Mouse (Mus musculus): ENCODE data around the gene Tmem170b.

DNA sequence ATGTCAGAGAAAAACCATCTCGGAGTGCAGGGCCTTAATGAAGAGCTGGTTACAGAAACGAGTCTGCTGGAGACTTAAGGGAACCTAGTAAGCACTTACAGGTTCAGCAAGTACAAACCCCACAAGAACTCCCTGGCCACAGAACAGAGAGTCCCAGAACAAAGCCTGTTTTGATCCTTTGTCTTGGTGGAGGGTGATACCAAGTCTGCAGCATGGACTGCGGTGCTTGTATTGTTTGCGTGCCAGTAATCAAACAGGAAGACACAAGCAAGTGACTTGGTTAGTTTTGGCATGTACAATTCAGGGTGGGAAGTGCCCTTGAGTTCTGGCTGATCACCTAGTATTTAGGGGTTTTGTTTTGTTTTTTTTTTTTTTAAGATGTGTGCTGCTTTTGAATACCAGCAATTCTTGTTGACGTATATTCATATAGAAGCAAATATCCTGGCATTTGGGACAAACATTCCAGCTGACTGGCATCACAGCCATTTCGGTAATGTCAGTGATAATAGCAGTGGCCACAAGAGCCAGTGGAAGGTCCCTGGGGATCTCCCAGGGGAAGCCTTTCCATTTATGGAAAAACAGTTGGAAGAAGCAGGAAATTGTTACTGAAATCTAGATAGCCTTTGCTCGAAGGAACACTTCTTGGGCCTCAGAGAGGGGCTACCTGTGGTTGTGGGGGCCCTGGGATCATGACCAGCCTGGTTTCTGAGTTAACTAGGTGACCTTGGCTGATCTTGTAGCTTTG lies 64.9 kb downstream of the Tmem170b start:
- TF ChIP-seq CTCF (IDR thresholded peaks at IDR 0.05; ENCODE audit: borderline replicate concordance, insufficient read depth, low read depth, low read length), result no peak
- no peak for TF ChIP-seq POLR2A (IDR thresholded peaks at IDR 0.05; ENCODE audit: borderline replicate concordance, insufficient read depth, low read length)

Data from cerebellum, adult 2 months (tissue).